Mouse (Mus musculus): ENCODE results near the gene Znrf2. TPM values are rescaled to one million over a fixed set of nuclear protein-coding genes. Genes with fewer than 3 reads are reported as not detected.
"Not testable (repeated sequence)": the region's sequence is repeated elsewhere in the genome, so short reads cannot be mapped to it uniquely, and the experiment has no call there.

Gene Znrf2
- polyA plus RNA-seq, 1 experiment from 2014 or later = 5.1 TPM

- H3K27me3 ChIP-seq (replicated peaks; ENCODE audit: control insufficient read depth, insufficient read depth, low read length) = no peaks in the 10 kb centered on the region
- no peak overlapping the region for H3K4me3 ChIP-seq (ENCODE audit: low read depth, low read length)
- H3K27ac ChIP-seq (replicated peaks; ENCODE audit: low read depth, low read length) = no peak overlapping the region
- DNase-seq (ENCODE audit: low spot score) (peak; percentile 37), ATAC-seq (ENCODE audit: low read depth) (no peak)
- 75% methylated on average over 6 of the region's 6 CpGs for WGBS
- no peaks in the 10 kb centered on the region for H3K9me3 ChIP-seq (ENCODE audit: control insufficient read depth, low read length)
- H3K4me1 ChIP-seq (ENCODE audit: control insufficient read depth, insufficient read depth, low read length) = peaks cover 6% of the 10 kb centered on the region
- H3K36me3 ChIP-seq (ENCODE audit: control insufficient read depth, insufficient read depth, low read length) = no peaks in the 10 kb centered on the region
- H3K9ac ChIP-seq (ENCODE audit: low read depth, low read length) = no peak overlapping the region
- no peak overlapping the region for H3K4me2 ChIP-seq (ENCODE audit: low read depth, low read length)
These were observed 4.4 kb upstream of the Znrf2 start for GRCm38 (mm10) chr6:54812276-54812675.

DNA sequence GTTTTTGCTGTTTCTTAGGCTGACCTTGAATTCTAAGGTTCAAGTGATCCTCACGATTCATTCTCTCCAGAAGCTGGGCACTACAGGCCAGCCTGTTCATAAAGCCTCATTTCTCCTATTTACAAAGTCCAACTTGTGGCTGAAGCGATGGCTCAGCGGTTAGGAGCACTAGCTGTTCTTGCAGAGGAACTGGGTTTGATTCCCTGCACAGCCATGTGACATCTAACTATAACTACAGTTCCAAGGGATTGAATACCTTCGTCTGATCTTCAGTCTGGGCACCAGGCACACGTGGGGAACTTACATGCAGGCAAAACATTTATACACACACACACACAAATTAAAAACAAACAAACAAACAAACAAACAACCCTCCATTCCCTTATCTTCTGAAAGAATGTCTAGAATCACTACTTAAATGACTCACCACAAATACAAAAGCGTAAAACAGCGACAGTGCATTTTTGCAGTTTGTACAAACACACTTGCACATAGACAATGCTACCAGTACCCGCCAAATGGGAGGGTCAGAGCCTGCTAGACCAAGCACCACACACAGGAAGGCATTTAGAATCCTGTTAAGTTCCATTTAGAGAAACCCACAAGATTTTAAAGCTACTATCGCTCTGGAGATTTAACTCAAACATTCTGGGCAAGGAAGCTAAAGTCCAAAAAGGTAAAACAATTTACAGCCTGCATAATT is 1.1 kb upstream of the Znrf2 start:
- no peaks in the 10 kb centered on the region for H3K27me3 ChIP-seq (replicated peaks; ENCODE audit: control insufficient read depth, insufficient read depth, low read length)
- H3K27ac ChIP-seq (replicated peaks; ENCODE audit: low read depth, low read length) = no peak overlapping the region
- no peaks in the 10 kb centered on the region for H3K36me3 ChIP-seq (ENCODE audit: control insufficient read depth, insufficient read depth, low read length)
- 81% methylated on average over 9 of the region's 9 CpGs for WGBS
- H3K9ac ChIP-seq (ENCODE audit: low read depth, low read length) = no peak overlapping the region
- H3K4me2 ChIP-seq (ENCODE audit: low read depth, low read length) = peak overlapping the region; percentile 61
- peaks cover 20% of the 10 kb centered on the region for H3K4me1 ChIP-seq (ENCODE audit: control insufficient read depth, insufficient read depth, low read length)
- H3K9me3 ChIP-seq (ENCODE audit: control insufficient read depth, low read length) = no peaks in the 10 kb centered on the region
- no peak overlapping the region; the same call in 1 of the 2 replicates for H3K4me3 ChIP-seq (ENCODE audit: low read depth, low read length)
- DNase-seq (ENCODE audit: low spot score) (no peak), ATAC-seq (ENCODE audit: low read depth) (no peak)

- H3K4me2 ChIP-seq (ENCODE audit: low read depth, low read length) = peak overlapping the region; percentile 61
- H3K4me3 ChIP-seq (ENCODE audit: low read depth, low read length) = peak overlapping the region; percentile 78
- H3K4me1 ChIP-seq (ENCODE audit: control insufficient read depth, insufficient read depth, low read length) = peaks cover 15% of the 10 kb centered on the region
- no peaks in the 10 kb centered on the region for H3K9me3 ChIP-seq (ENCODE audit: control insufficient read depth, low read length)
- H3K9ac ChIP-seq (ENCODE audit: low read depth, low read length) = peak overlapping the region; percentile 87
- DNase-seq (ENCODE audit: low spot score) = peak; percentile 82
- H3K27ac ChIP-seq (replicated peaks; ENCODE audit: low read depth, low read length) = peak overlapping the region; percentile 96
- no peaks in the 10 kb centered on the region for H3K27me3 ChIP-seq (replicated peaks; ENCODE audit: control insufficient read depth, insufficient read depth, low read length)
- no peaks in the 10 kb centered on the region for H3K36me3 ChIP-seq (ENCODE audit: control insufficient read depth, insufficient read depth, low read length)
- whole genome bisulfite sequencing = 0% methylated on average over 28 of the region's 39 CpGs
- ATAC-seq (ENCODE audit: low read depth) = peak; percentile 45
These were observed 601 bp downstream of the Znrf2 start for GRCm38 (mm10) chr6:54817266-54817767.

GRCm38 (mm10) chr6:54818389-54818788 is 1.7 kb downstream of the Znrf2 start:
- H3K9ac ChIP-seq (ENCODE audit: low read depth, low read length) = peak overlapping the region; percentile 87; the same call in 1 of the 2 replicates
- H3K4me3 ChIP-seq (ENCODE audit: low read depth, low read length) = peak overlapping the region; percentile 78
- H3K36me3 ChIP-seq (ENCODE audit: control insufficient read depth, insufficient read depth, low read length) = no peaks in the 10 kb centered on the region
- H3K27me3 ChIP-seq (replicated peaks; ENCODE audit: control insufficient read depth, insufficient read depth, low read length) = no peaks in the 10 kb centered on the region
- peaks cover 15% of the 10 kb centered on the region for H3K4me1 ChIP-seq (ENCODE audit: control insufficient read depth, insufficient read depth, low read length)
- H3K27ac ChIP-seq (replicated peaks; ENCODE audit: low read depth, low read length) = no peak overlapping the region
- 43% methylated on average over 2 of the region's 2 CpGs for WGBS
- ATAC-seq (ENCODE audit: low read depth) (no peak), DNase-seq (ENCODE audit: low spot score) (no peak)
- no peaks in the 10 kb centered on the region for H3K9me3 ChIP-seq (ENCODE audit: control insufficient read depth, low read length)
- H3K4me2 ChIP-seq (ENCODE audit: low read depth, low read length) = peak overlapping the region; percentile 61

DNA sequence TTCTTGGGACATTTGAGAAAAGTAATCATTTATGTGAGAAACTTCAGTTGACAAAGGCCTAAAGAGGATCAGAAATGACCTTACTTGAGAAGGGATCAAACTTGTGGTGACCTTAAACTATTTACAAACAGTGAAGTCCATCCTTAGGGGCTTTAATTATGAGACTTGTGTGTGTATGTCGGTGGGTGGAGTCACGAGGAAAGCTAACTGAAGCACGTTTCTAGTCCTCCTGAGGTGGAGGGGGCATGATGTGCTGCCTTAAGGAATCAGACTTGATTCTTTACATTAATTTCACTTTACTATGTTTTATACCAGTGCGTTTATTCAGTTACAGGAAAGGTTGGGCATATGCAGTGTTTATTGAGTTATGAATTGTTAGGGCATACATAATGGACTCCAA is 2.6 kb downstream of the Znrf2 start:
- Histone ChIP-seq H3K27ac (replicated peaks; ENCODE audit: low read depth, low read length) (no peak overlapping the region), H3K9ac (ENCODE audit: low read depth, low read length) (no peak overlapping the region), H3K27me3 (replicated peaks; ENCODE audit: control insufficient read depth, insufficient read depth, low read length) (no peaks in the 10 kb centered on the region), H3K4me2 (ENCODE audit: low read depth, low read length) (peak overlapping the region; percentile 19; the same call in 1 of the 2 replicates), H3K4me3 (ENCODE audit: low read depth, low read length) (no peak overlapping the region), H3K4me1 (ENCODE audit: control insufficient read depth, insufficient read depth, low read length) (peaks cover 15% of the 10 kb centered on the region), H3K9me3 (ENCODE audit: control insufficient read depth, low read length) (no peaks in the 10 kb centered on the region), H3K36me3 (ENCODE audit: control insufficient read depth, insufficient read depth, low read length) (no peaks in the 10 kb centered on the region)
- ATAC-seq (ENCODE audit: low read depth) (no peak), DNase-seq (ENCODE audit: low spot score) (no peak)
- WGBS = 28% methylated on average over 4 of the region's 4 CpGs

GRCm38 (mm10) chr6:54819746-54820145 is 3.0 kb downstream of the Znrf2 start:
- H3K9me3 ChIP-seq (ENCODE audit: control insufficient read depth, low read length) = no peaks in the 10 kb centered on the region
- no peaks in the 10 kb centered on the region for H3K27me3 ChIP-seq (replicated peaks; ENCODE audit: control insufficient read depth, insufficient read depth, low read length)
- H3K4me1 ChIP-seq (ENCODE audit: control insufficient read depth, insufficient read depth, low read length) = peaks cover 15% of the 10 kb centered on the region
- ATAC-seq (ENCODE audit: low read depth) (no peak), DNase-seq (ENCODE audit: low spot score) (no peak)
- H3K36me3 ChIP-seq (ENCODE audit: control insufficient read depth, insufficient read depth, low read length) = no peaks in the 10 kb centered on the region
- H3K4me2 ChIP-seq (ENCODE audit: low read depth, low read length) = no peak overlapping the region
- 33% methylated on average over 3 of the region's 3 CpGs for WGBS
- H3K27ac ChIP-seq (replicated peaks; ENCODE audit: low read depth, low read length) = no peak overlapping the region
- H3K4me3 ChIP-seq (ENCODE audit: low read depth, low read length) = no peak overlapping the region
- 0 out of 2 replicates have a peak overlapping the region, but pooled peaks have one; percentile 0 for H3K9ac ChIP-seq (ENCODE audit: low read depth, low read length)

GRCm38 (mm10) chr6:54822348-54822747 is 5.6 kb downstream of the Znrf2 start:
- Histone ChIP-seq H3K4me2 (ENCODE audit: low read depth, low read length) (no peak overlapping the region), H3K27ac (replicated peaks; ENCODE audit: low read depth, low read length) (no peak overlapping the region)
- ATAC-seq (ENCODE audit: low read depth) = no peak

GRCm38 (mm10) chr6:54824561-54824960 is 7.8 kb downstream of the Znrf2 start:
- H3K4me3 ChIP-seq (ENCODE audit: low read depth, low read length); H3K9ac ChIP-seq (ENCODE audit: low read depth, low read length); H3K36me3 ChIP-seq (ENCODE audit: control insufficient read depth, insufficient read depth, low read length); DNase-seq (ENCODE audit: low spot score); H3K27me3 ChIP-seq (replicated peaks; ENCODE audit: control insufficient read depth, insufficient read depth, low read length); H3K4me2 ChIP-seq (ENCODE audit: low read depth, low read length); H3K4me1 ChIP-seq (ENCODE audit: control insufficient read depth, insufficient read depth, low read length); H3K9me3 ChIP-seq (ENCODE audit: control insufficient read depth, low read length); H3K27ac ChIP-seq (replicated peaks; ENCODE audit: low read depth, low read length); ATAC-seq (ENCODE audit: low read depth): not testable (repeated sequence)
- WGBS = 100% methylated on average over 2 of the region's 2 CpGs

More at GRCm38 (mm10) chr6:54822348-54822747, 5.6 kb downstream of the Znrf2 start:
- H3K9me3 ChIP-seq (ENCODE audit: control insufficient read depth, low read length) = no peaks in the 10 kb centered on the region
- H3K4me3 ChIP-seq (ENCODE audit: low read depth, low read length) = no peak overlapping the region
- DNase-seq (ENCODE audit: low spot score) = no peak
- no peak overlapping the region for H3K9ac ChIP-seq (ENCODE audit: low read depth, low read length)
- no peaks in the 10 kb centered on the region for H3K27me3 ChIP-seq (replicated peaks; ENCODE audit: control insufficient read depth, insufficient read depth, low read length)
- H3K4me1 ChIP-seq (ENCODE audit: control insufficient read depth, insufficient read depth, low read length) = peaks cover 15% of the 10 kb centered on the region
- 61% methylated on average over 4 of the region's 4 CpGs for WGBS
- no peaks in the 10 kb centered on the region for H3K36me3 ChIP-seq (ENCODE audit: control insufficient read depth, insufficient read depth, low read length)

DNA sequence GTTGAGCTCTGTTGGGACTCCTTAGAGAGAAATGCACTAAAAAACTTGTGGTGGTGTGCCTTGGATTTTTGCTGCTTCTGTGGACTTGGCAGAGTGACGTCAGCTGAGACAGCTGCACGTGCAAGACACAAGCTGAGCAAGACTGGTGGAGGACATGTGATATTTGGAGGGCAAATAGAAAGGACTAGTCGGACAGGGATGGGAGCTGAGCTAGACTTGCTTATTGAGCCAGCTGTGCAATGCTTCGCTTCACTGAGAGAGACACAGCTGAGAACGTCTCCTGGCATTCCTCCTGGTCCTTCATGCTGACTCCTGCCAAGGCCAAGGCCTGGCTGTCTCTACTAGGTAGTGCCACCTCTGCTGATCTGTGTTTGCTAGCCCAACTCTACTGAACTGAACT is 10.8 kb downstream of the Znrf2 start:
- H3K9me3 ChIP-seq (ENCODE audit: control insufficient read depth, low read length) = no peaks in the 10 kb centered on the region
- no peak overlapping the region for H3K27ac ChIP-seq (replicated peaks; ENCODE audit: low read depth, low read length)
- H3K4me3 ChIP-seq (ENCODE audit: low read depth, low read length) = no peak overlapping the region
- WGBS = 76% methylated on average over 5 of the region's 5 CpGs
- H3K4me2 ChIP-seq (ENCODE audit: low read depth, low read length) = no peak overlapping the region
- ATAC-seq (ENCODE audit: low read depth) (no peak), DNase-seq (ENCODE audit: low spot score) (no peak)
- no peak overlapping the region for H3K9ac ChIP-seq (ENCODE audit: low read depth, low read length)
- no peaks in the 10 kb centered on the region for H3K36me3 ChIP-seq (ENCODE audit: control insufficient read depth, insufficient read depth, low read length)
- H3K4me1 ChIP-seq (ENCODE audit: control insufficient read depth, insufficient read depth, low read length) = 0 out of 2 replicates have a peak, but pooled peaks cover 6% of the 10 kb centered on the region
- no peaks in the 10 kb centered on the region for H3K27me3 ChIP-seq (replicated peaks; ENCODE audit: control insufficient read depth, insufficient read depth, low read length)

All from embryonic facial prominence, embryonic 14.5 days (tissue).